Mouse (Mus musculus) cerebellum, adult 11 months (tissue): ENCODE data around the gene Ssu72.
"Not testable (repeated sequence)": the region's sequence is repeated elsewhere in the genome, so short reads cannot be mapped to it uniquely, and the experiment has no call there.

ENCODE experiments used
- DNase-seq: peaks from one replicate; pipeline ENCODE4 v3.0.0; 2022

Ssu72 gene

DNA sequence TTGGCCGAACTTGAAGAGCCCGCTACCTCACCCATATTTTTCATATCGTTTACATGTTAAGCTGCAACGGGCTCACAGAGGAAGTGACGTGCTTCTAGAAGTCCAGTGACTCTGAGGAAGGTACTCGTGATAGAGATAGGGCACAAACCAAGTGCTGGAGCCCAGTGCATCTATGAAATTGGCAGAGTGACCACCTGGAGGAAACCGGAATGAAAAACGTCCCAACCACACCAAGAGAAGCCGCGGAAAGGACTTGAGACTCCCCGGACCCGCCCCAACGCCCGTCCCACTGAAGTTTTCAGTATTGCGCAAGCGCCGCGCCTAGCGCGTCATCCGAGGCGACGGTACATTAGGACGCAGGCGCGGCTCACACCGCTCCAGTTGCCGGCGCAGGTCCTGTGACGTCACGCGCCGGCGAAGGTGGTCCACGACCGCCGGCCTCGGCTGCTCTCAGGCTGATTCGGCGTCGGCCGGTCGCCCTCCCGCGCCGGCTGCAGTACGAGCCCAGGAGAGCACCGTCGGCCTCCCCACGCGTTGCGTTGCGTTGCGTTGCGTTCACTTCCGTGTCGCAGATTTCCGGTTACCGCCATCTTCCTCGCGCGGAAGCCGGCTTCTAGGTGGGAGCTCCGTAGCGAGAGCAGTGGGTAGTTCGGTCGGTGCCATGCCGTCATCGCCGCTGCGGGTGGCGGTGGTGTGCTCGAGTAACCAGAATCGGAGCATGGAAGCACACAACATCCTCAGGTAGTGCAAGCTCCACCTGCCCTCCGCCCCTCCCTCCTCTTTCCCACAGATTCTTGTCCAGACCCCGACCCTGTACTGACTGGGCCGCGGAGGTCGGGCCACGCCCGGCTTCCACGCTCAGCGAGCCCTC, at the start of gene Ssu72:
TSS of gene Ssu72 (plus strand) at position 80 of the 871 bp plus-strand sequence.
- DNase-seq = peak; percentile 92

DNA sequence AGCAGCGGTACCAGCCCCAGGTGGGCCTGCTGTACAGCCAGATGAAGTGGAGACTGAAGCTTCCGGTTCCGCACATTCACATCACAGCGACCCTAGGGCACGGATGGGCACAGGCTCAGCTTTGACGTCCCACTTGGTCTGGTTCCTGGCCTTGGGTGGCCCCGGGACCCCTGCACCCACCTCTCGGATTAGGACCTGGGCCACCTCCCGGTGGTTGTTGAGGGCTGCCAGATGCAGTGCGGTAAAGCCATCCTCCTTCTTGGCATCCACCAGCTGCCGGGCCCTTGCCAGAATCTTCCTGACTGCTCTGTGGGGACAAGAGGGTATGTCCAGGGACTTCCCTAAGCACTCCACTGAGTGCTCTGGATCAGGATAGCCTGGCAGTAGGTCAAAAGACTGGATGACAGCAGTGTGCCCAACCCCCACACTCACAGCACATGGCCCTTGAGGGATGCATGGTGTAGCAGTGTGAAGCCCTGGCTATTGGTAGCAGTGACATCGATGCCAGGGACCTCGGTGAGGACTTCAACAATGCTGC, 48.3 kb upstream of the Ssu72 start:
- DNase-seq = peak; percentile 44

DNA sequence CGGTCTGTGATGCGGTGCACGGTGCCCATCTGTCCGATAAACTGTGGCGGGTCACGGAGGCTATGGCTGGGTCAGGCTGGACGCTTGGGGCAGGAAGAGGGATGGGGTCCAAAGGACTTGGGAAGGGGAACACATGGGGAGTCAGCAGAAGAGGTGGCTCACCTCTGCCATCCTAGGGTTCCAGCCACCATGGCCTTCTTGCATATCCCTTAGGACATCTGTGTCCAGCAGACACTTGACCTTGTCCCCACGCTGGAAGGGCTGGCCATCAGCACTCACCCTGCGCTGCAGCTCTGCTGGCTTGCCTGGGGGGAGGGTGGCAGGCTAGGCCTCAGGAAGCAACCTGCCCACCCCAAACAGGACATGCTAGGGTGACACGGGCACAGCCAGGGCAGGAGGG, 45.6 kb upstream of the Ssu72 start:
- no peak for DNase-seq

DNA sequence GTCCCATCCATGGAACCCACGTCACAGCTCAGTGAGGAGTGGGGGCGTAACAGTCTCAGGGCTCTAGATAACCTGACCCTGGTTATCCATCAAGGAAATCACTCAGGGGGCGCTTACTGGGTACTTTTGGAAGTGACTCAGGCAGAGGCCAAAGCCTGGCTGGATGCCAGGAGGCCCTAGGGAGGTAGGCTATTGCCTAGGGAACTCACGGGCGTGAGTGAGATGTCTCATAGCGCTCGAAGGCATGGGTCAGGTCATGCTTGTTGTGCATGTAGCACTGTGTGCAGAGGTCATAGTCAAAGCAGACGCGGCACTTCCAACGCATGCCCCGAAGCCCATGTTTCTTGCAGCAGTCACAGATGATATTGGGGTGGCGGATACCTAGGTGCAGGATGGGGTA, 44.0 kb upstream of the Ssu72 start:
- DNase-seq = no peak

DNA sequence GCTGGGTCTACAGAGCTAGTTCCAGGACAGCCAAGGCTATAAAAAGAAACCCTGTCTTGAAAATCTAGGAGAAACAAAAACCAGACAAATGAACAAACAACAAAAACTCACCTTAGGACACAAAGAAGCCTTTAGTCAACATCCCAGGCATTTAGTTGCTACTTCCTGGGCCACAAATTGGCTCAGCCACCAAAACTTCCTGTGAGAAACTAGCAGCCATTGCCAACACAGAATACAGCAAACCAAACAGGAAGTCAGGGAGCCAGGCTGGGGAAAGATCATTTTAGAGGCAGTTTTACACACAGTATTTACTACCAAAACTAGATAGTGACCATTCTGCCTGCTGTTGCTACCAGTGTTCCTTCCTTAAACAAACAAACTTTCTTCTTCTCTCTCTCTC, 37.7 kb upstream of the Ssu72 start:
- DNase-seq = no peak

DNA sequence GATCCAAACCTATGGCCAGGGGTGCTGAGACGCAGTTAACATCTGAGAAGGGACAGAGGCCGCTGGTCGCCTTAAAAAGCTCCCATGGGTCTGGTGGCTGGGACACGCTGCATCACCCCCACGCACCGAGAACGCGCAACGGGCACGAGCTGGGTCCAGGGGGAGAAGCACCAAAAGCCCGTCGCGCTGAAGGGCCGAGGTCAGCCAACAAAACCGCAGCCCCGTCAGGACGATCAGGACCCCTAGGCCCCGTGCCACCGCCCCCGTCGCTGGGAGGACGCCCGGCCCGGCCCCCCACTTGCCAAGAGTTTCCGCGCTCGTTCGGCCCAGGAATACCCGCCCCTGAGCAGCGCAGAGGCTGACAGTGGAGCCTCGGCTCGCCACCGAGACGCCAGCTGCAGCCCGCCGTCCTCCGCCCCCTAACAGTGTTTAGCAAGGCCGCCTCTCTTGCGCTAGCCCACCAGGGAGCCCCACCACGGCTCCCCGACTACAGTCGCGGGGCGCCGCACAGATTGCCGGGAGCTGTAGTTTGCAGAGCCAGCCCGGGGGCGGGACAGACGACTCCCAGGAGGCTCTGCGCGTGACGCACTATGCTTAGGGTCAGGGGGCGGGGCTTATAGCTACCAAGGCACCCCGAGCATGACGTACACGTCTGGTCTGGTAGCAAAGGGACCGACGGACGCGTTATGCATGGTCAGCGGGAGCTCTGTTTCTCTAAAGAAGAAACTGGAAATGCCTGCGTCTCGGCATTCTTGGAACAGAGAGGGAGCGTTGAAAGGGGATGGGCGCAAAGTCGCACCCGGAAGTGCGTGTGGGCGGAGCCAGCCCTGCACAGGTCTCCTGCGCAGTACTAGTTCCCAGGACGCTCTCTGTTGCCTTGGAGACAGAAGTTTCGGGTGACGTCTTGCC, 35.7 kb upstream of the Ssu72 start, which contains the start of gene Mib2:
TSS of gene Mib2 (minus strand) at position 510 of the 909 bp plus-strand sequence.
- peak; percentile 98 for DNase-seq

DNA sequence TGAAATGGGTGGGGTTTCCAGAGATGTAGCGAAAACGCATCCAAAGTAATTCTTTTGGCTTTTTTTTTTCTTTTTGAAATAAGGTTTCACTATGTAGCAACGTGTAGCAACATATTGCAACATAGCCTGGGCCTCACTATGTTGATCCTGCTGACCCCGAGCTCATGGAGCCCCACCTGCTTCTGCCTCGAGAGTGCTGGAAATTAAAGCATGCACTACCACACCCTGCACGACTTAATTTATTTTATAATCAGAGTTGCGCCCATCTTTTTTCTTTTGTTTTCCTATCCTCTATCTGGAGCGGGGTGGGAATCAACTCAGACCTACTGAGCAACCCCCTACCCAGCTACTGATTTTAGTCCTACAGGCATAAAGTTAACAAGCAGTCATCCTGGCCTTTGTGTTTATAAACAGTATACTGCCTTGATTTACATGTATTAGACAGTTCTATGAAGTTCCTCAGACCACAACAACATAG, 35.0 kb upstream of the Ssu72 start:
- no peak for DNase-seq

DNA sequence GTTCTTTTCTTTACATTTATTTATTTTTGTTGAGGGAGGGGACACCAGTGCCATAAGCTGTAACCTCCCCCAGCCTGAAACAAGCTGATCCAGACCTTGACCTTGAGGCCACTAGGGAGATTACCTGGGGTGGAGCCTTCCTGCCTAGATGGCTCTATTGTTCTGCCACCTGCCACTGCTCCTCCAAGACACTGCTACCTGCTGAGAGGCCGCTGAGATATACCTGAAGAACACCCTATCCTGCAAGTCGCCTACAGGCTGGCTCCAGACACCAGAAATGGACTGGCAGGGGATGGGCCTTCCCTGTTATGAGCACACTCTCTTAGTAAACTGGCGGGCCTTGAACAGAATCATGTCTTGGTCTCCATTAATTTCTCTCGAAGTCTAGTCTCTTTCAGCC, 34.4 kb upstream of the Ssu72 start:
- DNase-seq = not testable (repeated sequence)

DNA sequence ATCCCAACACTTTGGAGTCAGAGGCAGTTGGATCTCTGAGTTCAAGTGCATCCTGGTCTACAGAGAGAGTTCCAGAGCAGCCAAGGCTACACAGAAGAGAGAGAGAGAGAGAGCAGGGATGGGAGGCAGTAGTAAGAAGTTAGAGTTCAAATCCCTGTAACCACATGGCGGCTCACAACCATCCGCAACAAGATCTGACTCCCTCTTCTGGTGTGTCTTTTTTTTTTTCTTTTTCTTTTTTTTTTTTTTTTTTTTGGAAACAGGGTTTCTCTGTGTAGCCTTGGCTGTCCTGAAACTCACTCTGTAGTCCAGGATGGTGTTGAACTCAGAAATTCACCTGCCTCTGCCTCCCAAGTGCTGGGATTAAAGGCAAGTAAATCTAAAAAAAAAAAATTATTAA, 32.5 kb upstream of the Ssu72 start:
- DNase-seq = no peak

DNA sequence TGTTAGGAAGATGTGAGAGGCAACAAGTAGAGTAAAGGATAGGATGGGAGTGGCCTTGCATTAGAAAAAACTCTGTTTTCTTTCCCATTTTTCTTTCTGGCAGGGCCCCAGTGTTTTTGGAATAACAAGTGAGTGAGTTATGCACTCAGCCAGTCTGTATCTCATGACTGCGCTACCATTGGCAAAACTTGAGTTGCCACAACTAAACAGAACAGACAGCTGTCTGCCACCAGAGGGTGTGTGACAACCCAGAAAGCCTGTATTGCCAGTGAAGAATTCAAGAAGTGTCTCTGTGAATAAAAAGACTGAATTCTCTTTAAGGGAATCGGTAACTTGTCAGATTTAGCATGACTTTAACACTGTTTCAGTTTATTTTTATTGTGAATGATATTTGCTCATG, 28.6 kb upstream of the Ssu72 start:
- DNase-seq = no peak

DNA sequence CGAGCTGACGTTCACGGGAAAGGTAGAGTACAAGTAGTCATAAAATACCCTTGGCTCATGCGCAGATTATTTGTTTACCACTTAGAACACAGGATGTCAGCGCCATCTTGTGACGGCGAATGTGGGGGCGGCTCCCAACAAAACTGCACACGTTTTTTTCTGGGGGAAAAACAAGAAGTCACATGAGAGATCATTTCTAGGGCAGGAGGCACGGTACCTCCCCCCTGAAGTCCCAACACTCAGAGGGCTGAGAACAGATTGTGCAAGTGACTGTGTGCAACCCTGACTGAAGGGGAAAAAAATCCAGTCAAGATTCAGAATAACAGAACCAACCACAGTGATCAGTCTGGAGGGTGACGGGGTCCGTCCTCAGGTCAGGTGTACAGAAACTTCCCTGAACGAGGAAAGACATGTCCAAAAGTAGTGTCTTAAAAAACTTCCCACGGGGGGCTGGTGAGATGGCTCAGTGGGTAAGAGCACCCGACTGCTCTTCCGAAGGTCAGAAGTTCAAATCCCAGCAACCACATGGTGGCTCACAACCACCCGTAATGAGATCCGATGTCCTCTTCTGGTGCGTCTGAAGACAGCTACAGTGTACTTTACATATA, 20.8 kb upstream of the Ssu72 start:
- not testable (repeated sequence) for DNase-seq

DNA sequence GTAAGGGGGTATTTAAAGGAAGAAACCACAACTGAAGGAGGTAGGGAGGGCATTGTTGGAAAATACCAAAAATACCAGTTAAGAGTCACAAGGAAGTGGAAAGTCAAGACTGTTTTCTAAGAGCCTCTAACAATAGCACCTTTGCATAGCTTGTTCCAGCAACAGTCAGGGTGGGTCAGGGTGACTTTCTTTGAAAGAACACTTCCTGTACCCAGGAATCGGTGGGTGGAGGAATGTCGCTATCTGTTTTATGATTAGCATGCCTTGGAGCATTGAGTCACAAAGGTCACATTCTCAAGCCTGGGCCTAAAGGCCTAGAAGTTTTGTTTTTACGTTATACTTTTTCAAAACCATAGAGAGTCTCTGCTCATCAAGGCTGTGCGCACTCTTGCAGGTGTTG, 16.8 kb upstream of the Ssu72 start:
- DNase-seq = not testable (repeated sequence)

DNA sequence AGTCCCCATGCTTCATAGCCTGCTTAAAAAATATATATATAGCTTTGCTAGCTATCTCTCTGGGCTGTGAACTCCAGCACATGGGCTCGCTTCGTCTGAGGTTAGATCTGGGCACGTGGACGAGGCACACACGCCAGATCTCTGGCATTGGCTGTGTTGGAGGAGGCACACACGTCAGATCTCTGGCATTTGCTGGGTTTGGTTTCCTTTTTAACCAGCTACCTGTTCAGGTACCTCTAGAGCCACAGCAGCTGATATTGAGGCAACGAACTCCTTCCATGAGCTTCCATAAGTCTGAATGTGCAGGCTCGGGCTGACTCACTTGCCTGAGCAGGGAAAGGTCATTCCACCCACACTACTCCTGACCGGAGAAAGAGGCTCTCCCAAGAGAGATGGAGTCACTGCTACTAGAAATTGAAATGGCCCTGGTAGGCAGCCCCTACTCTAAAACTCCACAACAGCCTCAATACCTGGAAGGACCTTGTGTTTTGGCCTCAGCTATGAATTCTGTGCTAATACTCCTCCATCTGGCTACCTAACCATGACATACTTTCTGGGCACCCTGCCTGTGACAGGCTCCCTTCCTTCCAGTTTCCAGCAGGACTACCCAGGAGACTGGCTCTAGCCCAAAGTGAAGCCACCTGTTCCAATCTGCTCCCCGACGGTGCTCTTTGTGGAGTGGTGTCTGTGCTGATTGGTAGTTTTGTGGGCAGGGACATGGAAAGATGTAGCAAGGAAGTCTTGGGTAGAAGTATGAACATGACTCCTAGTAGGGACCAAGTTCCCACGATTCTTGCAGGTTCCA, 13.8 kb upstream of the Ssu72 start:
- peak; percentile 97 for DNase-seq

DNA sequence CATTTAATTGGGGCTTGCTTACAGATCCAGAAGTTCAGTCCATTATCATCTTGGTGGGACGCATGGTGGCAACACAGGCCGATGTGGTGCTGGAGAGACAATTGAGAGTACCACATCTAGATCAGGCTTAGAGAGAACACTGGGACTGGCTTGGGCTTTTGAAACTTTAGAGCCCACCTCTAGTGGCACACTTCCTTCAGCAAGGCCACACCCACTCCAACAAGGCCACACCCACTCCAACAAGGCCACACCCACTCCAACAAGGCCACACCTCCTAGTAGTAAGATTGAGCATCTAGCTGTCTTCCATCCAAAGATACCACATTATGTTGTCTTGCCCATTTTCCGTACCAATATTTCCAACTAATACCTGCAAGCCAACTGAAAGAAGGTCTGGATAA, 12.2 kb upstream of the Ssu72 start:
- DNase-seq = no peak

DNA sequence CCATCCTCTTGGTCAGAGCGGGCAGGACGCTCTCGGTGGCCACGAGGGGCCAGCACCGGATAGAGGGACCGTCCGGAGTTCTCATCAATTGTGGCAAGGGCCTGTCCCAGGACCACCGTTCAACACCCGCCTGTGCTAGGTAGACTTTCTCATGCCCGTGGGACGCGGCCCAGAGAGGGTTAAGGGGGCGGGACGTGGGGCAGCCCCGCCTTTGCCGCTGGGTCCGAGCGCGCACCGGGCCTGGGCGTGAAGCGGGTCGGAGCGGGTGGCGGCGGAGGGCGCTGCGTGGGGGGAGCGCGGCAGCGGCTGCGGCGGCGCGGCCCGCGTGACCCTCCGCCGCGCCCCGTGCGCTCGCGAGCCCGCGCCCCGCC, 10.5 kb upstream of the Ssu72 start, which contains the start of gene Fndc10:
TSS of gene Fndc10 (plus strand) at position 232 of the 371 bp plus-strand sequence.
- peak; percentile 87 for DNase-seq

DNA sequence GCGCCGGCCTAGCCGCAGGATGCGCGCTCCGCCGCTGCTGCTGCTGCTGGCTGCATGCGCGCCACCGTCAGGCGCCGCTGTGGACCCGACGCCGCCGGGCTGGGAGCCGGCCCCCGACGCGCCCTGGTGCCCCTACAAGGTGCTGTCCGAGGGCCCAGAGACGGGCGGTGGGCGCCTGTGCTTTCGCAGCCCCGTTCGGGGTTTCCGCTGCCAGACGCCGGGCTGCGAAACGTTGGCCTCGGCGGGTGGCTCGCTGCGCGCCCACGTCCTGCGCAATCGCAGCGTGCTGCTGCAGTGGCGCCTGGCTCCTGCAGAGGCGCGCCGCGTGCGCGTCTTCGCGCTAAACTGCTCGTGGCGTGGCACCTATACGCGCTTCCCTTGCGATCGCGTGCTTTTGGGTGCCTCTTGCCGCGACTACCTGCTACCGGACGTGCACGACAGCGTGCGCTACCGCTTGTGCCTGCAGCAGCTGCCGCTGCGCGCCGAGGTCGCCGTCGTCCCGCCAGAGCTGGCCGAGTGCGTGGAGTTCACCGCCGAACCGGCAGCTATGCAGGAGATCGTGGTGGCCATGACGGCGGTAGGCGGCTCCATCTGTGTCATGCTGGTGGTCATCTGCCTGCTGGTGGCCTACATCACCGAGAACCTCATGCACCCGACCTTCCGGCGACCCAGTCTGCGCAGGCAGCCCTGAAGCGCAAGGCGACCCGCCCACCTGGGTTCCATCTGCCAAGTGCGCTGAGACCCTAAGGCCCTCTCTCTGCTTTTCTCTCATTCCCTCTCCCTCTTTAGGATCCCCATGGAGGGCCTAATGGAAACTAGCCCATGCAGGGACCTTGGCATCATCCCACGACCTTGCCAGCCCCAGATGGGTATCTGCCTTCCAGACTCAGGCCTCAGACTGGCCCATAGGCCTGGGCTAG, 9.9 kb upstream of the Ssu72 start:
- peak; percentile 74 for DNase-seq

DNA sequence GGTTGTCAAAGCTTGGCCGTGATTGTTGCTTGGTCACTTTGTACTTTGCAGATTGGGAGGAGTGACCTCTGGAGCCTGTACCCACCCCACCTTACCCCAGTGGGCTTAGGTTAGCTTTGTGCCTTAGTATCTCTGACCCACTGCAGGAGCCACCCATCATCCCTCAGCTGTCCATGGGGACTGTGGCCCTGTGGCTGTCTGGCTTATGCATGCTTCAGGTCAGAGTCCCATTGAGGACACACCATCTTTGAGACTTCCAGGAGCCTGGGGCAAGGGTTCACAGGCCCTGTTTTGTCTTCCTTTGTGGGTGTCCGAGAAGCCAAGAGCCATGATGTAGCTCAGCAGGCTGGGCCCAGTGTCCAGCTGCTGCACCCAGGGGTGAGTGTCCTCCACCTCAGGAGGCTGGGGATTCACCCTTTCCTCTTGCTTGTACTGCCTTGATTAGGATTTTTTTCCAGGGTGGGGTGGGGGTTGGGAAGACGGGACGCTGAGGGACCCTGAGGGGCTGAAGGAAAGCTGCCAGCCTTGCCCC, 9.0 kb upstream of the Ssu72 start:
- DNase-seq = no peak

DNA sequence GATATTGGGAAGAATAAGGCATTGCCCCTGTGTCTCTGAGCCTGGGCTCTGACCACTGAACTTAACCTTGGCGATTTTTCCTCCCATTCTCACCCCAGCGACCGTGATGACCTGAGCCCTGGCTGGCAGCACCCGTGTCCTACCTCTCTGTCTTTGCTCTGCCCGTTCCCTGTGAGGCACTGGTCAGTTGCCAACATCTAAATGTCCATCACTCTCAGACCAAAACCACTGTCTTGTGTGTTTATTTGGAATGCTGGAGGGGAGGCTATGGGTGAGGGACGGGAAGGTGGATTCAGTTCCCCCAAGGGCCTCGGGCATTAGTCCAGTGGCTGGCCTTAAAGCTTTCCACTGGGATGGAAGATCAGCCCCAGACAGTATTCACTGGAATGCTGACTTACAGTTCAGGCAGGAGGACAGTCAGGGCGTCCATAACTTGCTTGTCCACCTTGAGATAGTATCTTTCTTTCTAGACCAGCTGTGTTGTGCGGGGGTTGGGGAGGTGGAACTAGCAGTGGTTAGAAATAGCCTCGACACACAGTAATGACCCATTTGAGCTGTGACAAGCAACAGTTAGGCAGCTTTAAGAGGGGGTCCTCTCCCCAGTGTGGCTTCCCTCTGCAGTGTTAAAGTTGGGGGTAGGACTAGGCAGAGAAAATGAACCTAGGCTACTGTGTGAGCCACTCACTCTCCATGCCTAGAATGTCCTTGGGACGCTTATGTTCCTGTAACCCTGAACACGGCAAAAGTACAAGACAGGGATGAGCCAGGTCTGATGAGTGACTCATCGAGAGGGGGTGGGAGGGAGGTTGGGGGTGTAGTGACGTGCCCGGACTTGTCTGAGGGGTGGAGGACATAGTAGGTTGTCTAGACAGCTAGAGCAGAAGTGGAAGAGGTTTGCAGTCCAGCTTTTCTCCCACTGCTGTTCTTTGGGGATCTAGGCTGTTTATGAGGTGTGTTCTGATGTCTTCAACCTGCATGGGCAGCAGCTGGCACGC, 8.0 kb upstream of the Ssu72 start:
- DNase-seq = peak; percentile 44

DNA sequence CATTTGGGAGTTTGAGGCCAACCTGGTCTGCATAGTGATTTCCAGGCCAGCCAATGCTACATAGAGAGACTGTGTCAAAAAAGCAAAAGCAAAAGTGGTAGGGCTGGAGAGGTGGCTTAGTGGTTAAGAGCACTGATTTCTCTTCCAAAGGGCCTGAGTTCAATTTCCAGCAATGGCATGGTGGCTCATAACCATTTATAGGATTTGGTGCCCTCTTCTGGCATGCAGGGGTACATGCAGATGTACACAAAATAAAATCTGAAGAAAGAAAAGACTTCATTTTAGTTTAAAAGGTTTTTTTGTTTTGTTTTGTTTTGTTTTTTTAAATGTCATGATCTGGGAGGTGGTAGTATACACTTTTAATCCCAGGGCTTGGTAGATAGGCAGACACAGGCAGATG, 4.2 kb upstream of the Ssu72 start:
- DNase-seq = no peak
